Mouse (Mus musculus) kidney, adult 2 months (tissue): ENCODE data around the gene Rnf144b. TPM values are rescaled to one million over a fixed set of nuclear protein-coding genes. Genes with fewer than 3 reads are reported as not detected.
A peak's percentile ranks its signal among the peaks of the same experiment; 100 is the strongest.

ENCODE experiments used
- DNase-seq: peaks from one replicate; pipeline ENCODE4 v3.0.0; 2021
- H3K27ac ChIP-seq: fragments of 200-500 bp; 2 replicates; pipeline ENCODE4 v1.5.1; 2012; ENCODE audit warnings: low read depth, low read length, control low read depth, inconsistent platforms; ENCODE audit not compliant: insufficient read depth
- H3K27me3 ChIP-seq: fragments of 200-500 bp; replicated peaks from 2 replicates; pipeline ENCODE4 v1.6.1; 2012; ENCODE audit warnings: mild to moderate bottlenecking, moderate library complexity, low read length, inconsistent platforms; ENCODE audit not compliant: control insufficient read depth, insufficient read depth
- H3K36me3 ChIP-seq: fragments of 200-500 bp; 2 replicates; pipeline ENCODE4 v1.6.1; 2012; ENCODE audit warnings: mild to moderate bottlenecking, moderate library complexity, low read length, inconsistent platforms; ENCODE audit not compliant: control insufficient read depth, insufficient read depth
- H3K4me1 ChIP-seq: fragments of 200-500 bp; 2 replicates; pipeline ENCODE4 v1.6.1; 2011; ENCODE audit warnings: low read length; ENCODE audit not compliant: control insufficient read depth, insufficient read depth
- H3K4me3 ChIP-seq: fragments of 200-500 bp; 2 replicates; pipeline ENCODE4 v1.5.1; 2011; ENCODE audit warnings: mild to moderate bottlenecking, low read depth, low read length, control low read depth; ENCODE audit not compliant: insufficient read depth
- CTCF ChIP-seq: fragments of 200-500 bp; conservative IDR thresholded peaks from 2 replicates; pipeline ENCODE4 v1.5.1; 2011; ENCODE audit warnings: low read depth, mild to moderate bottlenecking, control low read depth, low read length, moderate library complexity, mixed read lengths; ENCODE audit not compliant: insufficient read depth, insufficient read length
- POLR2A ChIP-seq: fragments of 200-500 bp; IDR thresholded peaks from one replicate; pipeline ENCODE4 v1.6.1; 2011; ENCODE audit warnings: low read depth, low read length, control low read depth
- WGBS: fragments of 180-500 bp; shearing (Covaris S2); methylation state at CpG from one replicate; pipeline ENCODE4 v1.1.7; 2018; 5-methylcytosine and 5-hydroxymethylcytosine counted together
- polyA plus RNA-seq: library from polyadenylated mRNA; depleted of rRNA; stranded (reverse); fragments of >200 nt; gene quantifications from 2 replicates; pipeline ENCODE4 v1.2.3, GENCODE M21; 2012; rRNA removed

Rnf144b gene
- polyA plus RNA-seq, 1 experiment, result 3.1 TPM

- Histone ChIP-seq H3K4me1 (0 out of 2 replicates have a peak, but pooled peaks cover 5% of the 10 kb centered on the region), H3K27me3 (no peaks in the 10 kb centered on the region), H3K4me3 (no peak overlapping the region), H3K27ac (no peak overlapping the region), H3K36me3 (no peaks in the 10 kb centered on the region)
- 35% methylated on average over 13 of the region's 13 CpGs for WGBS
- TF ChIP-seq POLR2A (no peak), CTCF (no peak)
- DNase-seq, result peak; percentile 15
Measured at GRCm38 (mm10) chr13:47277000-47277823, 154.8 kb downstream of the Rnf144b start.

GRCm38 (mm10) chr13:47277824-47278290 lies 155.4 kb downstream of the Rnf144b start:
- no peak for DNase-seq
- no peak overlapping the region for H3K4me3 ChIP-seq
- 14% methylated on average over 5 of the region's 5 CpGs for WGBS
- H3K27me3 ChIP-seq, result no peaks in the 10 kb centered on the region
- H3K27ac ChIP-seq, result no peak overlapping the region
- H3K4me1 ChIP-seq, result 0 out of 2 replicates have a peak, but pooled peaks cover 5% of the 10 kb centered on the region
- TF ChIP-seq POLR2A (no peak), CTCF (no peak)
- no peaks in the 10 kb centered on the region for H3K36me3 ChIP-seq

- no peaks in the 10 kb centered on the region for H3K27me3 ChIP-seq
- no peak for DNase-seq
- 0 out of 2 replicates have a peak, but pooled peaks cover 5% of the 10 kb centered on the region for H3K4me1 ChIP-seq
- no peak overlapping the region for H3K4me3 ChIP-seq
- H3K27ac ChIP-seq, result no peak overlapping the region
- no peaks in the 10 kb centered on the region for H3K36me3 ChIP-seq
- WGBS, result 64% methylated on average over 3 of the region's 3 CpGs
- TF ChIP-seq CTCF (no peak), POLR2A (no peak)
Measured at GRCm38 (mm10) chr13:47282221-47282620, 159.8 kb downstream of the Rnf144b start.

GRCm38 (mm10) chr13:47288449-47288848 lies 166.0 kb downstream of the Rnf144b start:
- Histone ChIP-seq H3K4me1 (no peaks in the 10 kb centered on the region), H3K36me3 (no peaks in the 10 kb centered on the region), H3K27ac (no peak overlapping the region), H3K27me3 (no peaks in the 10 kb centered on the region), H3K4me3 (no peak overlapping the region)
- TF ChIP-seq CTCF, result peak; percentile 98
- TF ChIP-seq POLR2A, result no peak
- DNase-seq, result peak; percentile 64
- 40% methylated on average over 4 of the region's 4 CpGs for WGBS

- Histone ChIP-seq H3K4me3 (no peak overlapping the region), H3K36me3 (no peaks in the 10 kb centered on the region), H3K27ac (no peak overlapping the region), H3K4me1 (no peaks in the 10 kb centered on the region), H3K27me3 (no peaks in the 10 kb centered on the region)
- DNase-seq, result no peak
- no peak for TF ChIP-seq CTCF
- TF ChIP-seq POLR2A, result no peak
- 53% methylated on average over 8 of the region's 8 CpGs for WGBS
Measured at GRCm38 (mm10) chr13:47296465-47296864, 174.0 kb downstream of the Rnf144b start.

Other genes with a start within 250 kb of the Rnf144b start
- 16.4 and 17.4 TPM in 2 replicates for gene Kif13a, start 192.8 kb upstream of the Rnf144b start, polyA plus RNA-seq
- gene Nhlrc1, start 107.8 kb upstream of the Rnf144b start, polyA plus RNA-seq, result 2.5 and 2.6 TPM in 2 replicates
- gene Kdm1b, start 79.2 kb upstream of the Rnf144b start, polyA plus RNA-seq, result 11.4 and 13.7 TPM in 2 replicates
- gene Tpmt, start 77.9 kb upstream of the Rnf144b start, polyA plus RNA-seq, result 52.6 and 55.0 TPM in 2 replicates
- gene Dek, start 16.5 kb upstream of the Rnf144b start, polyA plus RNA-seq, result 12.8 and 17.6 TPM in 2 replicates